Mouse (Mus musculus) frontal cortex, postnatal 36 days (tissue): Measurements from ENCODE around the gene Tbx19.

Experiments used
- DNase-seq, 2 experiments: peaks; one replicate each; pipeline ENCODE4 v3.0.0; 2022; ENCODE audit warnings: low spot score in 2 of 2

Tbx19 gene

DNA sequence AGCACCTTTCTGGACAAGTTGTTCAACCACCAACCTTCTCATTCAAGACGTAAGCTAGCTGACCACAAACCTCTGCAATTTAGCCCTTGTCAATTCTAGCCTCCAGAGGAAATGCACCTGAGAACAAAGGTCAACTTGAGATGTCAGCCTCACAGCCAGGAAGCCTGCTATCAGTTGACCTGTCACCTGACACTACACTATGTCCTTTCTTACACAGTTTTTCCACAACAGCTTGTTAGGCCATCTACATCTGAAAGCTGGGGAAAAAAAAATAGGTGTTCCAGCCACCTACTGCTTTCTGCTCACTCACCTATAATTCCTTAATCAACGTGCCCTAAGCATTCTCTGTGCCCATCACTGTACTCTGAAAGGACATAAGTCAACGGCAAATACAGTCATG is 23.6 kb upstream of the Tbx19 start:
- DNase-seq, result no peak

DNA sequence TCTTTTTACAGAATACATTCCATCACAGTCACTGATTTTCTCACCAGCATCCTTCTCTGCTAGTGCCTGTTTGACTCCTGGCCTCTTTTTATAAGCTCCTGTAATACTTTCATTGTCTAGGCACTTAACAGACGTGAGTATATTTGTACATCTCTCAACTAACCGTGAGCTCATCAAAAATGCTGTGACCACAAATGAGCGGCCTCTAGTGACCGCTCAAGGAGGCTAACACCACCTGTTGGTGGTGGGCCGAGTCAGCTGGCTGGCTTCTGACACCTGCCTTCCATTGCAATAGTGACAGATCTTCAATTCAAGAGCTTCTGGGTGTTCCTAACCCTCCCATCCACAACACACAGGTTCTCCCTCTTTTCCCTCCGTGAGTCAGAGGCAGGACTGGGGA is 22.8 kb upstream of the Tbx19 start:
- no peak for DNase-seq

DNA sequence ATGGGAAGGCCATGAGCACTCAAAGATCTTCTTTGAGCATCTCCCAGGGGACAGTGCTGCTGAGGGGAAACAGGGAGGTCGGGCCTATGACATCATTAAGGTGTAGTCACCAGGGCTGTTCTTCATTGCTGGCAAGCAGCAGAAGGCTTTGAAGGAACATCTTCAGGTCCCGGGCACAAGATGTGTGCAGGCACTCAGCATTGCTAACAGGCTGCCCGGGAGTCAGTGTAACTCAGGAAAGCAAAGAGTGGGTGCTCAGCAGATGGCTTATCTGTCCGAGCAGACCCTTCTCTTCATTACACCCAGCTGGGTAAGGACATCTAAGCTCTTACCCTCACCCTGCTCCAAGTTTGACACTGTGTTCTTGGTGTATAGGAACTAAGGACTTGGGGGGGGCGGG is 18.7 kb upstream of the Tbx19 start:
- DNase-seq, result no peak

DNA sequence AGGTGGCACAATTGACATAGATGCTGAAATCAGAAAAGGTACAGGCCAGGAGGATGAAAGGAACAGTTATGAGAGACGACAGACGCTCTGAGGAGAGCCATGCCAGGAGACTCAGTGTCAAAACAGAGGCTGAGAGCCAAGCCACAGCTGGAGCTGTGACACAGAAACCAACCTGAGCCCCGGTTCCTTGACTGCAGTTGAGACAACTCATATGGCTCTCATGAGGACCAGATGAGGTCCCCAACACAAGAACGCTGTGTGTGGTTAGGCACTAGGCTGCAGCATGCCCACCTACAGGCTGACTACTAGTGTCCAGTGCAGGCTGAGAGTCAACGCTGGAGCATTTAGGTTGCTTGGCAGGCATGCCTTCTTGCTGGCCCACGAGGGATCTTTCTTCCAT is 17.5 kb upstream of the Tbx19 start:
- no peak for DNase-seq

DNA sequence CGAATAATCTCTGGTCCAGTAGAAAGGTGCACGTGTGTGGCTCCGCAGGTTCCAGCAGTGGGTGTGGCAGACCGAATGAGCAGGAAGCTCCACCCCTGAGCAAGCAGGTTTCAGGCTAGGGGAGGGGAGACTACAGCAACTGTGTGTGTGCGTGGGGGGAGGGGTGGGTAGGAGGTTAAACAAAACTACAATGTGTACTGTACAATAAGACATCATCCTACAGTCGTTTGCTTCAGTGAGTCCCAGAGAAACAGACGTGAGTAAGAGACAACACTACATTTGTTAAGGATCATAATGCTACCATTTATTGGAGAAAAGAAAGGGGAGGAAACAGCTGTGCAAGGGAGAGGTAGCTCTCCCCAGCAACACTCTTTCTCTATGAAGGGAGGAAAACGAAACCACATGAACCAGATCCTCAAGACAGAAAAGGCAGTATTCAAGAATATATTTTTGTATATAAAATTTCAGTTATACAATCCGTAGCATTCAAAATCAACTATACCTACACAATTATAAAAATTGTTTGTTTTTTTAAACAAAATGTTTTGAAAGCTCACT is 13.6 kb upstream of the Tbx19 start:
- DNase-seq, result no peak

DNA sequence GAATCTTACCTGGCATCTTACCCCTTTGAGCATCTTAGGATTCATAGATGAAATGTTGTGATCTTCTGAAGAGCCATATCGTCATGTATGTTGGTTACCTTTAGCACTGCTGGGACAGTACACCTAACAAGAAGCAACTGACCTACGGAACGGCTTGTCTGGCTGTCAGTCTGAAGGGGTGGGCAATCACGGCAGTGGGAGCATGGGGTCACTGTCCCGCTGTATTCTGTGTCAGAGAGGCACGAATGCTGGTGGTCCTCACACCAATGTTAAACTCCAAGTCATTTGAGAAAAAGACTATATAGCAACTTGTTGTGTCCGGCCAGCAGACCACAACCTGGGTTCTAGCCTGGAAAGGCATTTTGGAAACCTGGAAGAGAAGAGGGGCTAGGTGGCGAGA is 10.7 kb upstream of the Tbx19 start:
- DNase-seq, result no peak

DNA sequence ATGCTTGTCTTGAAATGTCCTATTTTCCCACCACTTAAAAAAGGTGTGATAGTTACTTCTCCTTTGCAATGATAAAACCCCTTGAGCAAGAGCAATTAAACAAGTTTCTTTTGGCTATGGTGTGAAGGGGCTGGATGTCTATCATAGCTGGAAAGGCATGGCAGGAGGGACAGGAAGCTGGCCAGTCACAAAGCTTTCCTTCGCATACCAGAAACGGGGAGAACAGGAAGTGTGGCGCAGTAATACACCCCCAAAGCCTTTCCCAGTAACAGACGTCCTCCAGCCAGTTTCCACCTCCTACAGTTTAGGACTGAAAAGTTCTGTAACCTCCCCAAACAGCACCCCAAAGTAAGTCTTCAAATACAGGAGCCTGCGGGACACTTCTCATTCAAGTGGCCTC is 9.6 kb upstream of the Tbx19 start:
- no peak for DNase-seq

DNA sequence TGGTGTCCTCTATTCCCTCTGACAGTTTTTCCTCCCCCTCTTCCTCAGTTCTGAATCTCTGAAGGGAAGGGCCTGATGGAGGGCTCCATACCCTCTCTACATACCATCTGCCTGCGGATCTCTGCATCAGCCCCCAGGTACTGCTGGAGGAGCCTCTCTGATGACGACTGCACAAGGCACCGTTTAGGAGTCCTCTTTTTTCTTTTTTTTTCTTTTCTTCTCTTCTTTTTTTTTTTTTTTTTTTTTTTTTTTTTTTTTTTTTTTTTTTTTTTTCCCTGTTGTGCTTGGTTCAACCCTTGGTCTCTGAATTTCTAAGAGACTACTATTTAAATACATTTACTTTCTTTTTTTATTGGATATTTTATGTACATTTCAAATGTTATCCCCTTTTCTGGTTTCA is 8.9 kb upstream of the Tbx19 start:
- no peak for DNase-seq

DNA sequence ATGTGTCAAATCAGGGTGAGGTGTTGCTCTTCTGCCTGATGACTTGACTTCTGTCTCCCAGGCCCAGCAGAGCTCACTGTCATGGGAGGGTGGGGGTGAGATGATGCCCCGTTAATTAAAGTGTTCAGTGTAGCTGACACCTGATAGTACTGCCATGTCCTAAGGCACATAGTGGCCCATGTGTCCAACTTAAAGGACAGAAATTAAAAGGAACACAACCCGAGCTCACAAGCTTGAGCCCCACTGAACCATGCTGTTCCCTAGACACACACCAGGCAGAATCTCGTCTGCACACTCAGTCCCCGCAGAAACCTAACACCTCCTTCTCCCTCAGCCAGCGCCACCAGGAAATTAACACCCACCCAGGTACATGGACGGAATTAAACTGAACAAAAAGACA is 4.3 kb upstream of the Tbx19 start:
- no peak for DNase-seq

DNA sequence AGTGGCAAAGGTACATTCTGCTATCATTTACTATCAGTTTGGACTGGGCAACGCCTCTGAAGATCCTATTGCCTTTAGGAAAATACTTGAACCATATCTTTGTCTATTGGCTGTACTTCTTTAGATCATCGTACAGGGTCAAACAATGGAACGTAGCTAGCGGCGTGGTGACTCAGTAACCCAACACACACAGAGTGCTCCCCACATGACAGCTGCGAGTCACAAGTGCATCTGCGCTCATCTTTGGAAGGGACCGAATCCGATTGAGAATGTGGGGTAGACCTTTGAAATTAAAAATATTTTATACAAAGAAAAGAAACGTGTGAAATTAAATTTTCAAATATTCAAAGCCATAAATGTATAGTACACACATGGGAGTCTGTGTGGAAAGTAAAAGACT is 1.7 kb downstream of the Tbx19 start:
- DNase-seq, result no peak

DNA sequence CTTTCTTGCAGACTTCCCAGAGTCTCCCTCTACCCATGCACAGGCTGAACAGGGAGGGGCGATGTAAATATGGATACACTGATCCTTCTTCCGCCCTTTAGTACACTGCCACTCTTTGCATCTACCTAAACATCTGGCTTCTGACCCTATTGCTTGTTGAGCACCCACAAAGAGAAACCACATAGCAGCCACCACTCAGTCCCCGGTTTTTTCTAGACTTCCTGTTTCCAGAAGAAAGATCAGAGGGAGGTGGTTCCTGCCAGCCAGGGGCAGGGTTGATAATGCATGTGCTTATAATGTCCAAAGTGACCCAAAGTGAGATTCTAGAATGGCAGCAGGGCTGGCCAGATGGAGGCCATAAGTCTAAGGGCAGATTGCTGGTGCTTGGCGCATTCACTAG is 6.4 kb downstream of the Tbx19 start:
- no peak for DNase-seq

DNA sequence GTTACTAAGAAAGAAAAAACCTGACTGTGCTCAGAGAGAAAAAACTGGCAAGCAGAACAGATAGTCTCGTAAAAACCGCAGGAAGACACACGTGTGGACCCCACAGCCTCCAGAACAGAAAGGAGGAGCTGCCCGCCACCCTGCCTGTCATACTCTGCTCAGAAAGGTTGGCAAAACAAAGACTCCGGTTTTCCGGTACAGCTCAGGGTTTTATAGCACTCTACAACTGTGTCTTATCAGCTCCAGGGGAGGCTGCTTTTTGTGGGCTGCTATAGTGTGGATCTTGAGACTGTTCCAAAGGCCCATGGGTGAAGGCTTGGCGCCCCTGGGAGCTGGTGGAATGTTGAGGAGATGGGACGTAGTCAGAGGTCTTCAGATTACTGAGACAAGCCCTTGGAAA is 9.4 kb downstream of the Tbx19 start:
- DNase-seq, result no peak

DNA sequence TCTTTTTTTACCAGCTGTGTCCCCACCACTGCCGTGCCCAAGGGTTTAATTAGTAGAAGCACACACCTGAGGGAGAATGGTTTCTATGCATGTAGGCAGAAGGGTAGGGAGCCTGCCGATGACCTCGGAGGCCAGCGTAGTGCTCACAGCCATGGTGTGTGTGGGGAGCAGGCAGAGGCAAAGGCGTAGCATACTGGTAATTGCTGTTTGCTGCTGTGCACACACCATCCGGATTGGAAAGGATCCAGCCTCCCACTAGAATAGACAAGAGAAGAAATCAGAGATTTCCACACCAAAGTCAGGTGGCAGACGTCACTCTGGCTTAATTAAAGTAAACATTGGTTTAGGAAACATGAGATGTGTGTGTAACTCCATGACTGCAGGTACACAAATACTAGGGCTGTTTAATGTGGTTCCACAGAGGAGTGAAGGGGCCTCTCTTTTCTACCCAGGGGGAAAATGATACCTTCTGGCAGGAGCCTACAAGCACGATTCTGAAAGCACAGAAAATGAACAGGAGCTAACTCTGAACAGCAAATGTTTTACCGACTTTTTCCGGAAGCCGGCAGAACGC is 18.1 kb downstream of the Tbx19 start:
- no peak for DNase-seq

DNA sequence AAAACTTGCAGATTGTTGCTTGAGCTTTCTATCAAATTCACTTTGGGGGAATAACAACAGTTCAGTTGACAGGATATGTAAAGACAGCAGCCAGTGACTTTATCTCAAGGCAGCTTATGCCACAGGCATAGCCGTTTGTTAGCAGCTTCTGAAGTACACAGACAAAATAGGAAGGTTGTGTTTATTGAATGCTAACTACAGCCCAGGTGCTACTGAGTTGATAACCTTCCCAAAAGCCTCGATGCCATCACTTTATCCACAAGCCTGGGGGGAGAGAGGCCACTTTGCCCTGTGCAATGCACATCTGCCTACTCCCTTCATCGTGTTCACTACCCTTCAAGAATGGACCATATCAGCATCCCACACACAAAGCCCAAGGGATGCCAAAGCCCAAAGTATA is 20.3 kb downstream of the Tbx19 start:
- DNase-seq, result no peak

DNA sequence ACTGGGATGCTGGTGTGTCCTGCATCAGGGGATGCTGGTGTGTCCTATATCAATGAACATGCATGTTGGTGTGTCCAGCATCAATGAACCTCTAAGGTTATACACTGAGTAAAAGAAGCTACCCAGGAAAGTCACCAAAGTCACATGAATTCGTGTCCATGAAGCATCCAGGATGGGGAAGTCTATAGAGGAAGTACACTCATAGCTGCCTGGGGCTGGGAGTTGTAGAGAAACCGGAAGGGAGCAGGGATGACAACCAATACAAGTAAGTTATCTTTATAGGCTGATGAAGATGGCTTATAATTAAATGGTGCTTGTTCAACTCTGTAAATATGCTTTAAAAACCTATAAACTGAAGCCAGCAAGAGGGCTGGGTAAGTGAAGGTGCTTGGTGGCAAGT is 26.7 kb downstream of the Tbx19 start:
- DNase-seq, result no peak

DNA sequence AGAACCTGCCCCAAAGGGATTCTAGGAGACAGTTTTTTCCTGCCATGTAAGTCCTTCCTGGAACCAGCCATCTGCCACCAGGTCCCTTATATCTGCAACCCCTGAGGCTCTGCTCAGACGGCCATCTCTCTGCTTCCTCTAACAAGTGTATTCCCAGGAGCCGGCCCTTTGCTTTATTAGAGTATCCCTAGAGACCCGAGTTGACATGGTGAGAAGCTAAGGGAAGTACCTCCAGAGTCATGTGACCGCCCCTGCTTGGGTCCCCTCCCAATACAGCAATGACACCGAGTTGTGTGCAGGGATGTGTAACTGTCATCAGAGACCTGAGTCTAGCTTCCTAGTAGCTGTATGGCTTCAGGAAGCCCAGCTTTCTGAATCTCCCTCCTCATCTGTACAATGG is 27.3 kb downstream of the Tbx19 start:
- DNase-seq, result no peak

DNA sequence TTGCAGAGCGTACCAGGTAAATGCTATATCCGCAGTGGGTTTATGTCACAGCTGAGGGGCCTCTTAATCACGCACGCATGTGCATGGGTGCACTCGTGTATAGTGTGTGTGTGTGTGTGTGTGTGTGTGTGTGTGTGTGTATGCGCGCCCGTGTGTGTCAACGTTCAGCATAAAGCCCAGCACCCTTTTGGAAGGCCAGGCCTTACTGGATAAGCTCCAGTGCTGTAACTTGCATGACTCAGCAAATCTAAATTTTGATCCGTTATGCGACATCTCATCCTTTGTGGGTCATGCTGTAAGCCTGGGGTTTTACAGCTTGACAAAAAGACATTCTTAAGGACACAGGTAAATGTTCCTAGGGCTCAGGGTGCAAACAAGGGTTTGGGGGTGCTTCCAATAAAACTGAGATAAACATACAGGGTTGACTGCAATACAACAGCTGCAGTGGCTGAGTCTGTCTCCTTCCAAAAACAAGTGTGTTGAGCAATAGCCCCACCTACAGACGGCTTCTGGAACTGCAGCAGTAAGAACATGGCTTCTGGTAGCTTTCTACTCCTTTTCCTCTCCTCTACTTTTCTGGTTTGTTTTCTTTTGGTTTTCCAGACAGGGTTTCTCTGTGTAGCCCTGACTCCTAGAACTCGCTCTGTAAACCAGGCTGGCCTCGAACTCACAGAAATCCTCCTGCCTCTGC is 28.2 kb downstream of the Tbx19 start:
- peak; percentile 88 to 93 for DNase-seq

DNA sequence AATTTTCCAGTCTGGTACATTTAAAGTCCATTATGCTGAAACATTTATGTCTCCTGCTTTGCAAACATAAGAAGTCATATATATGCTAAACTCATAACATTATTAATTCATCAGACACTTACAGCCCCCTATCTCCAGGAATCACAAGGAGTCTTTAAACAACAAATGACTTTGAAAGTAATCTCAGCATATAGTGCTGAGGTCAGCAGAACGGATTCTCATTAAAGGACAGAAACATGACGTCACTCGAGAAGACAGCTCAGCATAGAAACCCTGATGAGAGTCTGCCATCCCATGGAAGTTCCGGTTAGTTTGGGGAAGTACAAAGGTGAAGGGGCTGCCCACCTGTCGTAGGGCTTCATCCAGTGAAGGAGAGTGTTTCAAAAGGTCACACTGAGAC is 31.0 kb downstream of the Tbx19 start:
- no peak for DNase-seq

DNA sequence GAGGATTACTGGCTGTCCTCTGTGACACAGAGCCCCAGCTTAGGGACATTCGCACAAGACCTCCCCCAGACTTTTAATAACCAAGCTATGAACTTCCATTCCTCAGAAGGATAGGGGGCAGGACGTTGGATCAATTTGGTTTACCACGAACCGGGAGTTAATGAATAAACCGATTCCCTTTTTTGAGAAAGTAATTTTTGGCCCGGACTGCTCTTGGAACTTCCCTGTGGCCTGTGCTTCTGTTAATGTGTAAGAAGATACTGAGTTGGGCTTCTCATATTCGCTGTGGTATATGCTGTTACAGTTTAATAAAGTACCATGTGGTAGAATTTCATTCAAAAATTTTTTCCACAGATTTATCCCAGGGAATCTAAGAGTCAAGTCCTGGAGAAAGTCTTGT is 39.5 kb downstream of the Tbx19 start:
- DNase-seq, result no peak

DNA sequence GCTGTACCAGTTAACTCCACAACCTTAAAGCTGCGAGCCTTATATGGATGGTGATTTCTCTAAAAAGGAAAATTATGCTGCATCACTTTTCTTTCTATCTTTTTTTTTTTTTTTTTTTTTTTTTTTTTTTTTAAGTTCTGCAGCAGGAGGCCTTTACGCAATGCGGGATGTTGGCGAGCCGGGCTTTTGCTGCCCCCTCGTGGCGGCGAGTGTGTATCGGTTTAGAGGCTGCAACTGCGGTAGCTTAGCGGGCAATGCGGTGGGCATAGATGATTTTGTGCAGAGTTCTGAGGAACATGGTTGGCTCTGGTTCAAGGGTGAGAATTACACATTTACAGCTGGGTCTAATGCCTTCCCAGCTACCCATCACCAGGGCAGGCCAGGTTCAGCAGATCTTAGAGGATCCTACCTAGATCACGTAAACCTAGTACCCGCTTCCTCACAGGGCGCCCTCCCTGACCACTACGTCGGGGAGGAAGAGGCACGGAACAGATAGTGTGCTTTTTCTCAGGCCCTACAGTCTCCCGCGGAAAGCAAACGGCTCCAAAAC is 40.1 kb downstream of the Tbx19 start:
- DNase-seq, result peak; percentile 85 to 90

DNA sequence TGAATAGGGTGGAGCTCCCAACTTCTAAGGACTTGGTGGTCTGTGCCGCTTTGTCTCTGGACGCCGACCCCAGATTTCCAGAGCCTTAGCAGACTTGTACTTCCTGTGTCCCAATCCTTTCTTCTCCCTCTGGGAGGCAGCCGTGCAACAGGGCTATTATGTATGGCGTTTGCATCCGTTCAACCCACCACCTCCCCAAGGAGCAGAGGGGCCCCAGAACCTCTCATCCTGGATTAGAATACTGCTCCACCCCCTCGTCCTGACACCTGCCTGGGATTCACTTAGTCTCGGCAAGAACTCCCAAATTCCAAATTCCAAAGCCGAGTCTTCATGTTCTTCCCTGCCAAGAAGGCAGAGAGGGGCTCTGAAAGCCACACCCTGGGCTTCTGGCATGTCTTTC is 40.8 kb downstream of the Tbx19 start:
- DNase-seq, result peak in 1 of 2 experiments; percentile 34

DNA sequence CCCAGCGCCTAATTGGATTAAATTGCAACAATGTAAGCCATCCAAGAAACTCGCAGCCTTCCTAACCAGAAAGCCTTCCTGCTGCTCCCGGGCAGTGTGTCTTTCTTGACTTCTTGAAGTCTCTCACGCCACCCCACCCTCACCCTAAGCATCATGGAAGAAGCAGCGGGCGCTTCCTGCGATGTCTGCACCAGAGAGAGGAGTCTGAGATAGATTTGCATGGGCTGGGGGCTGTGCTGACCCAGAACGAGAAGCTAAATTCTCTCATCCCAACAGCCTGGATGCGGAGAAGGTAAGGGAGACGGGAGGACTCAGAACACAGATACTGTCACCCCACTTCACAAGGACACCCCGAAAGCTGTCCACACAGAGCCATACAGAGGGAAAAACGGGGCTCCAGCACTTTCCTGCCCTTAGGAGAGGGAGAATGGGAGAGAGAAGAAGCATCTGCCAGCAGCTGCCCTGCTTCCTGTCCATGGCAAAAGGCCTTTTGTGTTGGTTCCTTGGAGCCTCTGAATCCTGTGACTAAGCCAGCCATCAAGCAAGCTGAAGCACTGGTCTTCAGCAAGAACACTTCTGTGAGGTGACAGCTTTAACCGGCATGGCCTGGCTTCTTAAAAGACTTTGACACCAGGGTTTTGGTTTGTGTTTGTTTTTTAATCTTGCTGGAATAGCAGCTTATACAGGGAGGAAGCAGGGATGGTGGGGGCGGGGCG is 41.4 kb downstream of the Tbx19 start:
- no peak for DNase-seq
